Mouse (Mus musculus) gastrocnemius, postnatal 25 days (tissue): ENCODE data around the gene Hmcn2. TPM values are rescaled to one million over a fixed set of nuclear protein-coding genes. Genes with fewer than 3 reads are reported as not detected.

ENCODE experiments used
- DNase-seq: peaks from one replicate; pipeline ENCODE4 v3.0.0; 2022
- total RNA-seq, 2 experiments: library from RNA; stranded (reverse); gene quantifications; 1 replicate in 1 of 2; 2 replicates in 1 of 2; pipeline ENCODE4 v1.2.3; 2021

Gene Hmcn2
- total RNA-seq, 2 experiments from 2014 or later, result 33.0 to 38.1 TPM

DNA sequence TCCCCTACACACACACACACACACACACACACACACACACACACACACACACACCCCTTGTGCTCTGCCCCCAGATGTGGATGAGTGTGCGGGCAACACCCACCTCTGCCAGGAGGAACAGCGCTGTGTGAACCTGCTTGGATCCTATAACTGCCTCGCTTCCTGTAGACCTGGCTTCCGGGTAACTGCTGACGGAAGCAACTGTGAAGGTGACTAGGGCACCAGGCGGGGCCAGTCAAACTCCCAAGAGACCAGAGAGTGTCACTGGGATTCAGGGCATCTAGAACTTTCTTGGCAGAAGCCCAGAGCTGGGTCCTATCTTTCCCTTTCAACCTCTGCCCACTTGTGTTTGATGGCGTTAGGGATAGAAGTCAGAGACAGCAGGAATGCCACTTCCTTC is 141.2 kb downstream of the Hmcn2 start:
- DNase-seq, result no peak

DNA sequence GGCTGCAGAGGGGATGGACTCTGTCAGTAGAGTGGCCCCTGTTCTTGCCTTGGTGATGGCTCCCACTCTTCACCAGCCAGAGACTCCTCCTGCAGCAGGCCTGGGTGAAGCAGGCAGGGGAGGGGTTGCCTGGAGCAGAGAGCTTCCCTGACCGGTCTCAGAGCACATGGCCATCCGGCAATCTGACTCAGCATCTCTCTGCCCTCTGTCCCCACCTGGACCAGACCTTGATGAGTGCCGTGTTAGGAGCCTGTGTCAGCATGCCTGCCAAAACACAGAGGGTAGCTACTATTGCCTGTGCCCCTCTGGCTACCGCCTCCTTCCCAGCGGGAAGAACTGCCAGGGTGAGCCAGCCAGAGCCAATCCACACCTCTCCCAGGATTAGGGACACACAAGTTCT is 144.2 kb downstream of the Hmcn2 start:
- DNase-seq, result no peak

DNA sequence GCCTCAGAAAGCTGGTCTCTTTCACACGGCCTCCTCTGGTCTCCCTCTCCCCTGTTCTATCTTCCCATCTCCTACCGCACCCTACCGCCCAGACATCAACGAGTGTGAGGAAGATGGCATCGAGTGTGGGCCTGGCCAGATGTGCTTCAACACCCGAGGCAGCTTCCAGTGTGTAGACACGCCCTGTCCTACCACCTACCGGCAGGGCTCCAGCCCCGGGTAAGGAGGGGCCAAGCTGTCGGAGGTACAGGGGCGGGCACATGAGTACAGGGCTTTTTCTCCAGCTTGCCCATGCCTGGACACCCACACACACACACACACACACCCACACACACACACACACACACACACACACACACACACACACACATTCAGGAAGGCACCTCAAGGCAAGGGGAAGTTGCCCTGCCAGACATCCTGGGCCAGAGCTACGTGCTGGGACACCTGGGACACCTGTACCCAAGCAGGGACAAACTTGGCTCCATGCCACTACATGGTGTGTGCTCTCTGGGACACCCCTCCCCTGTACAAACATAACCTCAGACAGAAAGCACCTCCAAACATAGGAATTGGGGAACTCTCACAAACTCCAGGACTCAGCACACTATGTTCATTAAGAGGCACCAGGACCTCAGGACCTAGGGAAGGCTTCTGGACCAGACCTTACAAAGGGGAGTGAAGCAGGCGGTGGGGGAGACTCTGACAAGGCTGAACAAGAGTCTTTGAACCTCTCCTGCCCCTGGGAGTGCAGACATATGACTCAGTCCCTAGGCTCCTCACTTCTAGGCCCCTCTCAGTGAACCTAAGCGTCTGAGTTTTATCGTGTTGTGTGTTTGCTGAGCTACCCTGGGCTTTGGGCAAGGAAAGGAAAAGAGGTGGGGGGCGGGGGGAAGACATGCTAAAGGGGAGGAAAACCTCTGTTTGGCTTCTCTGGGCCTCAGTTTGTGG is 145.0 kb downstream of the Hmcn2 start:
- no peak for DNase-seq

DNA sequence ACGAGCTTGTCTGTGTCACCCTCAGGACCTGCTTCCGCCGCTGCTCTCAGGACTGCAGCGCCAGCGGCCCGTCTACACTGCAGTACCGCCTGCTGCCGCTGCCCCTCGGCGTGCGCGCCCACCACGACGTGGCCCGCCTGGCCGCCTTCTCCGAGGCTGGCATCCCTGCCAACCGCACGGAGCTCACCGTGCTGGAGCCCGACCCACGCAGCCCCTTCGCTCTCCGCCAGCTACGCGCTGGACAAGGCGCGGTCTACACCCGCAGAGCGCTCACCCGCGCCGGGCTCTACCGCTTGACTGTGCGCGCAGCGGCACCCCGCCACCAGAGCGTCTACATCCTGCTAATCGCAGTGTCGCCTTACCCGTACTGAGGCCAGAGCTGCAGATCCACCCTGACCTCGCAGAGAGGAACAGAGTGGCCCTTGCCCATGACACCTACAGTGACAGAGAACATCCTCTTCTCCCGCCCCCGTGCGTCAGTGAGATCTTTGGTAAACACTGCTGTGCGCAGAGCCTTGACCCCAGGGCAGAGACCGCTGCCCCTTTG is 145.9 kb downstream of the Hmcn2 start:
- no peak for DNase-seq

DNA sequence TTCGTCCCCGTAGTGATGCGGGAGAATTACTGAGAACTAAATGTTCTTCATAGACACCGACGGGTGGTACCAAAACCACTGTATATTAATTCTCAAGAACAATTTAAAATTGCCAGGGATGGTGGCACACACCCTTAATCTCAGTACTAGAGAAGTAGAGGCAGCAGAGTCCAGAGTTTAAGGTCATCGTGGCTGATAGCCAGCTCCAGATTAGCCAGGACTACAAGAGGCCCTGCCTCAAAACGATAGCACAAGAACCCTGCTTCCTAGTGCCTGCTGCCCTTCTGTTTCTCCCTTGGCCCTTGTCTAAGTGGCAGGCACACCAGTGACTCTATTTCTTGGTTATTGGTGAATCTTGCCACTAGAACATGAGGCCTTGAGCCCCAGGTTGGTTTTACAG is 146.7 kb downstream of the Hmcn2 start:
- no peak for DNase-seq

DNA sequence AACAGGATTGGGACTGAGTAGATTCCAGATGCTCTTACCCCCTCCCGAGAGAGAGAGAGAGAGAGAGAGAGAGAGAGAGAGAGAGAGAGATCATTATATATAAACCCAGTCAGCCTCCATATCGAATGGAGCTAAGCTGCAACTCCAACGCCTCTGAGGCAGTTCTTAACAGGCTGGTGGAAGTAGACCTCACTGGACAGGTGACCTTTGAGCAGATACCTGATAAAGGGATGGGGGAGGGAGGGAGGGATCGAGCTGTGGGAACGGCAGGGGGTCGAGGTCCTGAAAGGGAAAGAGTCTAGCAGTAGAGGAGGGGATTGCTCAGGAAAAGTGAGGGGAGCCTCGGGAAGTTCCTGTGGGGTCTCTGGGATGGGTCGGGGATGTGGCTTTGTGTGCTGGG is 147.8 kb downstream of the Hmcn2 start:
- no peak for DNase-seq

DNA sequence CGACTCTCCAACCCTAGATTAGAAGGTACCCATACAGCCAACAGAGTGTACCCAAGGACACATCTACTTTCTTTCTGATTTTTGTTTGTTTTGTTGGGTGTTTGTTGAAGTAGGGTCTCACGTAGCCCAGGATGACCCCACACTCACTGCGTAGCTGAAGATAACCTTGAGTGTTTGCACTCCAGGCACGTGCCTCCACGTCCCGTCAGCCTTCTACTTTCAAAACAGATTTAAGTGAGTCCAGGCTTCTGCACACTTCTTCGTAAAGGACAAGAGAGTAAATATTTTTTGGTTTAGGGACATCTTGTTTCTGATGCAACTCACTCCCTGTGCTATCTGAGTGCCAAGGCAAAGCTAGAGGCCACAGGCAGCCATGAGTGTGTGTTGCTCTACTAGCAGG is 149.0 kb downstream of the Hmcn2 start:
- no peak for DNase-seq

DNA sequence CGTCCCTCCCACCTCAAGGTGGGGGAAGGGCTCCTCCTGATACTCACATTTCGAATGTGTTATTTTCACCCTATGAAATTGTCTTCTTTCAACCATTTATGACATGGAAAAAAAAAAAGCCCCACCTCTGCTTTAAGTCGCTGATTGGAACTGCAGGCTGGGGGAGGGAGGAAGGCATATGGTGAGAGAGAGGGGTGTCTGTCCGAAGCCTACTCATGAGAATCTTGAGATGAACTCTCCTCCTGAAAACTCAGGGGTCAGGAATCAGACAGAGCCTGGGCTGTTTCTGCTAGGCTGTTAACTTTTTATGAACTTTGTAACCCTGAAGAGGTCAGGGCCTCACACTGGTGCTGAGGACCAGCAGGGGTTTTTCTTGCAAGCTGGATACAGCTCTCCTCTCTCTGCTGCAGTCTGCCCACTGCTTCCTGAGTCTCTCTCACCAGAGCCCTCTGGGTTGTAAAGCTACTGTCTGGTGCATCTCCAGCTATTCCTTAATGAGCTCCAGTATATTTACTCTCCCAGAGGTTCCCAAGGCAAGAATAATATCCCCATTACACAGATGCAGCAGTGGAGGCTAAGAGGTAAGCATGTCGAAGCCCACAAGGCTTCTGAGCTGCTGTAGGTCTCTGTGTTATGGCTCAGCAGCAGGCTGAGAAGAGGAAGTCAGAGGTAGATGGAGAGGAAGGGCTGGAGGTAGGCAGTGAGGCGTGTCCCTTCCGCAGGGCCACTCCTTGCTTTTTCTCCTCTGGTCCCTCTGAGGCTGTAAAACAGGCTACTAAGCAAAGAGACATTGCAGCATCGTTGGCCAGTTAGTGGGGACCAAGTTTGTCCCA is 149.7 kb downstream of the Hmcn2 start:
- DNase-seq, result no peak

DNA sequence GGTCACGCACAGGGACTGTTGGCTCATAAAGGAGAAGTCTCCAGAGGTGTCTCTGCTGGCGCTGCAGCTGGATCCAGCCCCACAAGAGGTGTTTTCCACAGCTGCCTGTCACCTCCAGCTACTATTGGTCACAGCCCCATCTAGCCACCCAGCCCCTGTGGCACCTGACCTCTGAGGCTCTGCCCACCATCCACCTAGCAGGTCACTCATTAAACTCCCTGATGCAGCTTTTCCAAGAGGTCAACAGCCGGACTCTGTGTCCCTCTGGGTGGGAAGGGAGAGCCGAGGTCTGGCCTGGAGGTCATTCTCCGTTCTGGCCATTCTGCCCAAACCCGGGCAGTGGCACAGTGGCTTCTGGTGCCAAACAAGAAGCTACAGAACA is 150.3 kb downstream of the Hmcn2 start:
- DNase-seq, result no peak

DNA sequence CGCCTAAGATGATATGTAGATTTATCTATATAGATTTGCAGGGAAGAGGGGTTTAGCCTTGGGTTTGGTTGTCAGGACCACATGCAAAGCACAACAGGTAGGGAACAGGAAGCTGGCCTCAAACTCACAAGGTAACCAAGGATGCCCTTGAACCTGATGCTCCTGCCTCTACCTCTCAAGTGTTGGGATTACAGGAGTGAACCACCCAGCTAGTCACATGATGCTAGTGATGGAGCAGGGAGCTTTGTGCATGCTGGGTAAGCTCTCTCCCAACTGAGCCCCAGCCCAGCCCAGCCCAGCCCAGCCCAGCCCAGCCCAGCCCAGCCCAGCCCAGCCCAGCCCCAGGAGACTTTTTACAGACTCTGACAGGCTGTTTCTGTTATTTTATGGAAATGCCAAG is 153.2 kb downstream of the Hmcn2 start:
- no peak for DNase-seq

DNA sequence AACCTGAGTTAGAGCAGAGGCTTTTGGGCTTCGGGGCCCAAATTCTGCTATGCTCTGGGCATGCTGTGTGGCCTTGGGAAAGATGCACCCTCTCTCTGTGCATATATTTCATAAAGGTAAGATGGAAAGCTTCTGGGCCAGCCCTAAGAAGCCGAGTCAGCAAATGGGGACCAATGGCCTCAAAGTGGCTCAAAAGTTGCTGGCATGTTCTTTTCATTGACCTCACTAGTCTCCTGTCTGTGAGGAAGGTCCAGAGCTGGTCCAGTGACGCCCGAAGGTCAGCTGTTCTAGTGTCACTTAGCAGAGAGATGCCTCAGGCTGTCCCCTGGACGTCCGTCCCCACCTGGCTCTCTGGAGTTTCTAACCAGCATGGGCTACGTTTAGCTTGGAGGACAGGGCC is 154.6 kb downstream of the Hmcn2 start:
- no peak for DNase-seq

DNA sequence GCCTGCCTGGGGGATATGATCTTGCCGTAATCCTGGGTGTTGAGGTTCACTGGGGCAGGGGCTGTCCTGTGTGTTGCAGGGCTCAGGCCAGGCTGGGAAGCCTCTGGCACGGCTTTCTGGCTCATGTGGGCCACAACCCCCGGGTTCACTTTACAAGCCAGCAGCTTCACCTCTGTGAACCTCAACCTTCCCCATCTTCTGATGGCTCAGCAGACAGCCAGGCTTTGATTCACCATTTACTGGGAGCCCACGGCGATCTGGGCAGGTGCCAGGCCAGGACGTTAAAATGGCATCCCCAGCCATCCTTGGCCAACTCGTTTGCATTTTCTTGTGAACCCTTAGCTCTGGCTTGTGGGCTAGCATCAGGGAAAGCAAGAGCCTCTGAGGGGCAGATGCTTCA is 155.3 kb downstream of the Hmcn2 start:
- DNase-seq, result no peak

DNA sequence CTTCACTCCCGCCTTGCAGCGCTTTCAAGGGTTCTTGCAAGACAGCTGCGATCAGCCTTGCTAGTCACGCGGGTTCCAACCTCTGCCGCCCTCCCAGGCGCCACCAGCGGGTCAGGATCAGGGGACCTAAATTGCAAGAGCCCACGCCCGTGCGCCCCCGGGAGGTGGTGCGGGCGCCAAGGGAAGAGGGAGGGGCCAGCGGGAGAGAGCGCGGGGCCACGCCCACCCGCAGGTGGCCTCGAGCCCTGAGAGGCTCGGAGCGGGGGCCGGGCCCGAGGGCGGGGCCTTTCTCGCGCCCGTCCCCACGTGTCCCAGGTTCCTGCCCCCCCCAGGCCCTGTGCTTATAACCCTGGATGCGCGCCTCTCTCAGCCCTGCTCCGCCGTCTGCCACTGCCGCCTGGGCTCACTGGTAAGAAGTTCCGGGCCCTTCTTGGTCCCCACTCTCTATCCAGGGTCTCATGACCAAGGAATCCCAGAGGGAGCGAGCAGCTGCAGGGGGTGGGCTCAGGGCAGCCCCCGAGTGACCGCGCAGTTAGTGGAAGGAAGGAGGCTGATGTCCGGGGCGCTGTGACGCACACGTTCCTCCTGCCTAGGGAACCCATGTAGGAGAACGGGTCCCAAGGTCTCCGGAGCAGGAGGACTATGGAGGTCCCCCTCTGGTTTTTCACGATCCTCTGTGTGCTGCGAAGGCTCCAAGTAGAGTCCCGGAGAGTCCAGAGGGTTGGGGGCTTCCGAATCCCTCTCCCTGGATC is 155.9 kb downstream of the Hmcn2 start, which contains the start of gene Ass1:
TSS of gene Ass1 (plus strand) at position 277 of the 752 bp plus-strand sequence.
- DNase-seq, result peak; percentile 78

DNA sequence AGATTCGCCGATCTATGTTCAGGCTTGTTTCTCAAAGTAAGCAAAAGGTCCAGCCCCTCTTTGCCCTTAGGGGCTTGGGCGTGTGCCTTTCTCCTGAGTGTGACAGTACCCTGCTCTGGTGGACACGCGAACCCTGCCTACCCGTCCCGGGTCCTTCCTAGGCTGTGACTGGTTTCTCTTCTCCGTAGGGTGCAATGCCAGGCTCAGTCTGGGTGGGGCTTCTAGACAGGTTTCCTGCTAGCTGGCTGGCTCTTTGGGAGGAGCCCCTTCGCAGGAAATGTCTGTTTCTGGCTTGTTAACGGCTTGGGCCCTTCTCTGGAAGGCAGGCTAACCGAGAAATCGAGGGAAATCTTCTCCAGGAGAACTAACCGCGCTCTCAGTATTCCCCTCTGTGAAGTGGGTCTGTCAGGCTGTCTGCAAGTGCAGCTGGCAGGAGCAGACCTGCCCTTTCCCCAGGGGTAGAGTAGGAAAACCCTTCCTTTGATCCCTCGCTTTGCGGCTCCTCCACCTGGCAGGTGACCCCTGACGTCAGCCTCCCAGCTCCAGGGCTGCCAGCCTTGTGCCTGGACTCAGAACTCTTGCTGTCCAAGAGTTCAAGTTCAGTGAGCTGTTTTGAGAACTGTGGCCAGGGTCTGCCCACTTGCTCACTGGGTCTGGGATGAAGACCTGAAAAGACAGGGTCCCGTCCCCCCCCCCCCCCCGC is 156.6 kb downstream of the Hmcn2 start:
- DNase-seq, result no peak

DNA sequence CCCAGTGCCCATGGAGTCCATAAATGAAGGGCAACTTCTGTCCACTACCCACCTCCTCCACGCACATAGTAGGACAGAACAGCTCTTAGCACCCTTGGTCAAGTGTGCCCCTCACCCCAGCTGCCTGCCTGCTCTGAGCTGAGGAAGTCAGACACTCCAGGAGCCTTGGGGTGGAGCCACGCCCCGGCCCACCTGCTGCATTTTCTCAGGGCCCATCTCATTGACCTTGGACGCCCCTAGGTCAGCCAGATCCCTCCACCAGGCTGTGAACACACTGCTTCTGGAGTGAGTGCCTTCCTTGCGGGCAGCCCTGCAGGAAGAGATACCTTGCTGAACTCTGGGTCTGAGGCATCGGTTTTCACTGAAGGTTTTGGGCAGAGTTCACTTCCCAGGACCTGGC is 157.4 kb downstream of the Hmcn2 start:
- DNase-seq, result no peak

DNA sequence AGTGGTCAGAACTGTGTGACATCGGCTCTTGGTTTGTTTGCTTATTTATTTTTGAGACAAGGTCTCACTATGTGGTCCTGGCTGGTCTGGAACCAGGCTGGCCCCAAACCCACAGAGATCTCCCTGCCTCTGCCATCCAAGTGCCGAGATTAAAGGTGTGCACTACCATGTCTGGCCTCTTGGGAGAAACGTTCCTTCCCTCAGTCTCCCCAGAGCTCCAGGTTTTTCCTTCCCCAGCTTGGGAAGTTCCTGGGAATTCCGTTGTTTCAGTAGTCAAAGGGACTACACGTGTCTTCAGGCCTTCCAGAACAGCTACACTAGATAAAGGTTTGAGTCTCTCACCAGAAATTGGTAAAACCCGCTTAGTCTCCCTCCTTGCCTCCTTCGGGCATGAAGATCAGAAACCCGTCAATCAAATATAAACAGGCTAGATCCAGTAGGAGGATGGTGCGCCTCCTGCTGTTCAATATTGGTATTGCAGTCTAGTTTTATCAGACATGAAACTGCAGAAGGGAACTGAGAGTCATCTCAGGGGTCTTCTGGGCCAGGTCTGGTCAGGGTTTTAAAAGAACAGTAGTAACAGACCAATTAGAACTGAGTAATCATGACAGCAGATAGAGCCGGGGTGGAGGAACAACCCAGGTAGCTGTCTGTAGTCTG is 158.3 kb downstream of the Hmcn2 start:
- no peak for DNase-seq

DNA sequence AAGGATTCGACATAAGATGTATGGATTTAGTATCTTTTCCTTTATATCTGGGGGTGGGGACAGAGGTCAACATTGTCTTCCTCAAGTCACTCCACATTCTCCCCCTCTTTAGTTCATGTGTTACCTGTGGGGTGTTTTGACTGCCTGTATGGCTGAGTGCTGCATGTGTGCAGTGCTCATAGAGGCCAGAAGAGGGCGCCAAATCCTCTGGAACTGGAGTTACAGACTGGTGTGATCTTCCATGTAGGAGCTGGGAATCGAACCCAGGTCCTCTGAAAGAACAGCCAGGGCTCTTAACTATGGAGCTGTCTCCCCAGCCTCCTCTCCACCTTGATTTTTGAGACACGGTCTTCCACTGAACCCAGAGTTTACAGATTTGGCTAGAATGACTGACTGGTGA is 159.7 kb downstream of the Hmcn2 start:
- no peak for DNase-seq

DNA sequence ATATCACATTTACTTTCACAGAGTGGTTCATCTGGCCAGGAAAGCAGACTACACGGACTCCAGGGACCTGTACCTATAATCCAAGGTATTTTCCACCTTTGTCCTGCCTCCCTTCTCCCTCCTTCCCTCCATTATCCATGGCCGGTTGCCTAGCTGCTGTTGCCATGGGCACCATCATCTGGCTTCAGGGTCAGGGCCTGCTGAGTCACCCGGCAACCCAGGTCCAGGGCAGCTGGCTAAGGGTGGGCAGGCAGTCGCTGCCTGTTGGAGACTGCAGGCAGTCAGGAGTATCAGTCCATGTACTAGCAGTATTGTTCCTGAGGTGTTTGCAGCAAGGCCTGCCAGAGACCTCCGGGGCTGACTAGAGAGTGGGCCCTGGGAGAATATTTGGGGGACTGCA is 160.5 kb downstream of the Hmcn2 start:
- DNase-seq, result no peak

DNA sequence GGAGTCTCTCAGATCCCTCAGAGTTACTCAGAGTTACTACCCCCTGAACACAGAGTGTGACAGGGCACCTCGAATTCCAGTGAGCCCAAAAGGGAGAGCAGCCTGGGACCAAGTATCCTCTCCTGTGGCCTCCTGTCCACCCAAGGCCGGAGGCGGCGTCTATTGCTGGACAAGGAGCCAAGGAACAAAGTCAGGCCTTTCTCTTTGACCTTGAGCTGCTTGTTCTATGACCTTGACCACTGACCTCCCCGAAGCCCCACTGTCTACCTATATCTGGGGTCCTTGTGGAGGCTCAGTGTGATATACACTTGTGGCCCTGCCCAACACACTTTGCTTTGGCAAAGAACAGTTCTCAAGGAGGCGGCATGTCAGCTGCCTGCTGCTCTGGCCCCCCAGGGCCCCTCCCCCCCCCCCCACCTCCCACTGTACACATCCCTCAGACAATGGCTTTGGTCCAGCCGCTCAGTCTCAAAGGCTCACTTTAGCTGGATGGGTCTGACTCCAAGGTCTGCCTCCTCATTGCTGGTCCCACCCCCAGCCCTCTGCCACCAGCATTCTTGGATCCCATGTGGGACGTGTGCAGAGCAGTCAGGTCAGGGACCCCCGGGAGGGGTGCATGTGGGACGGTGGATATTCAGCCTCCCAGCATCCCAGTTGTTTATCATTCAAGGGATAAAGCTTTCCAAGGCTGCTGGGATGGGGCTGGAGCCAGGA is 162.0 kb downstream of the Hmcn2 start:
- DNase-seq, result no peak
